Mouse (Mus musculus): ENCODE data around the gene Gsx2.

The Gsx2 gene

GRCm38 (mm10) chr5:75076326-75077050, 1.1 kb downstream of the Gsx2 start:
- DNase-seq (ENCODE audit: low spot score) = no peak

- no peak for DNase-seq (ENCODE audit: low spot score)
These were observed 1.6 kb downstream of the Gsx2 start for GRCm38 (mm10) chr5:75077051-75077380.

DNA sequence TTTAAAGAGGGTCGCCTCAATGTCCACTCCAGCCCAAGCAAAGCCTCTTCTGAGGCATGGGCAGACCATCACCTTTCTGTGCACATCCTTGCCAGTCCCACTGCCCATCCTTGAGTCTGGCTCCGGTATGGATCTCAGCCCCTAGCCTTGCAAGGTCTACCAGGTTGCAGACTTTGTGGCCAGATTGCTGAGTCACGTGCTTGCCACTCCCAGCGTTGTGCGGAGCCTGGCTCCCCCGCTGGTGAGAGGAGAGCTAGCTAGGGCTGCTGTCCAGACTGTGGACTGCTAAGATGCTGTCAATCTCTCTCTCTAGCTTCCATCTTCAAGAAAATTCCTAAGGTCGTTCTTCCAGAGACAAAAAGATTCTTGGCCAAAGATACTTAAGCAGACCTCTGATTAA, 4.2 kb downstream of the Gsx2 start:
- DNase-seq (ENCODE audit: low spot score) = peak; percentile 50

- DNase-seq (ENCODE audit: low spot score) = no peak
These were observed 7.0 kb downstream of the Gsx2 start for GRCm38 (mm10) chr5:75082439-75082838.

DNA sequence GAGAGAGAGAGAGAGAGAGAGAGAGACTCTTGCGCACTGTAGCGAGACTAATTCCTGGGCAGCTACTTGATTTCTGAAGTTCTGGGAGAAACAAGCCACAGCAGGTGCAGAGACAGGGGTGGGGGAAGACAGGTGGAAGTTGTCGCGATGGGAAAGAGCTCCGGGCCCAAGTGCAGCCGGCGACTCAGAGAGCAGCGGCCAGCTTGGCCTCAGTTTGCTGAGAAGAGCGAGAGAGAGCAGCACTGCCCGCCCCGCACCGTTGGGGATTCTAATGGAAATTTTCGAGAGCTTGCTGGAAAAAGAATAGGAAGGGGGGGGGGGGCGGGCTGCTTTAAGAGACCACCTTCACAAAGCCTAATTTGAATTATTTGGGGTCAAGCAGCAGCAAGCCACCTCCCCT, 7.7 kb downstream of the Gsx2 start:
- DNase-seq (ENCODE audit: low spot score) = no peak

DNA sequence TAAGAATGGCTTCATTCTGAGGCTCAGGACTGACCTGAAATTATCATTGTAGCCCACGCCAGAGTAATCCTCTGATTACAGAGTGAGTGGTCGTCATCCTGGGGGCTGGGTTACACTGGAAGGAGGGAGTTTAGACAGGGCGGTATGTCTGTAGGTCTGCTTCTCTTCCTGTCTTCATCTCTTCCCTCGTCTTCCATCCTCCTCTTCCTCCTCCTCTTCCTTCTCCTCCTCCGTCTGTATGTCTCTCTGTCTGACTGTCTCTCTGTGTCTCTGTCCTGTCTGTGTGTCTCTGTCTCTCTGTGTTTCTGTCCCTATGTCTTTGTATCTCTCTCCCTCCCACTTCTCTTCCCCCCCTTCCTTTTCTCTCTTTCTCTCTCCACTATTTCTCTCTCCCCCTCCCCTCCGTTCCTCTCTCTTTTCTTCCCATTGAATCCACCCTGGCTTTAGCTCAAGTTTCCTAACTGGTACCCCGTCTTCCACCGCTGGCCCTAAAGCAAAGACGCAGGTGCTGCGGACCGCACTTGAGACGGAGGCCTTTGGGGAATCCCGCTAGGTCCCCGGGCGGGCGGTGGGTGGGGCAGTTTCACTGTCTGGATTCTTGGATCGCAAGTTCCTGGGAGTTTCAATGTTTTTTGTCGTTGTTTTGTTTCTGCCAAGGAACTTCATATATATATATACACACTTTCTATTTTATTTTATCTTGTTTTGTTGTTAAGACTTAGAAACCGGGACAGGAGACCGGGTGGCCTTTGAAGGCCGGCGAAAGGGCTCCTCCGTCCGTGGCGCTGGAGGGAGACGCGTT, 8.4 kb downstream of the Gsx2 start:
- DNase-seq (ENCODE audit: low spot score) = no peak

DNA sequence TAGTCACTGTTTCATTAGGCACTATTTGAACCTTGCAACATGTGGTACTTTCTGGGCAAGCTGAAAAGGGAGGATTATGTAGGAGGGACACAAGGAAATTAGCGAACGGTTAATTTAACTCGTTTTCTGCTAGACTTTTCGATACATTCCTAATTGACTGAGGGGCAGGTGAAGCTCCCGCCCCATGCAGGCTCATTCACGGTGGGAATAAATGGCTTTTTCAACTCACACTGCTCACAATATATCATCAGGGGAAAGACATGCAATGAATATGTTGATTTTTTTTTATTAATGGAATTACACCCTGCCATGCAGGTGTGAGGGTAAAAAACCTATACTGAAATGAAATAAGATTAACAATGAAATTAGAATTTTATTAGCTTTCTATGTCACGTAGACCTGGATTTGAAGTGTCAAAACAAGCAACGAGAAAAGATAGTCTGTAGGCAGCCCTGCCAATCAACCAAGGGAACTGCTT, 9.0 kb downstream of the Gsx2 start:
- no peak for DNase-seq (ENCODE audit: low spot score)

DNA sequence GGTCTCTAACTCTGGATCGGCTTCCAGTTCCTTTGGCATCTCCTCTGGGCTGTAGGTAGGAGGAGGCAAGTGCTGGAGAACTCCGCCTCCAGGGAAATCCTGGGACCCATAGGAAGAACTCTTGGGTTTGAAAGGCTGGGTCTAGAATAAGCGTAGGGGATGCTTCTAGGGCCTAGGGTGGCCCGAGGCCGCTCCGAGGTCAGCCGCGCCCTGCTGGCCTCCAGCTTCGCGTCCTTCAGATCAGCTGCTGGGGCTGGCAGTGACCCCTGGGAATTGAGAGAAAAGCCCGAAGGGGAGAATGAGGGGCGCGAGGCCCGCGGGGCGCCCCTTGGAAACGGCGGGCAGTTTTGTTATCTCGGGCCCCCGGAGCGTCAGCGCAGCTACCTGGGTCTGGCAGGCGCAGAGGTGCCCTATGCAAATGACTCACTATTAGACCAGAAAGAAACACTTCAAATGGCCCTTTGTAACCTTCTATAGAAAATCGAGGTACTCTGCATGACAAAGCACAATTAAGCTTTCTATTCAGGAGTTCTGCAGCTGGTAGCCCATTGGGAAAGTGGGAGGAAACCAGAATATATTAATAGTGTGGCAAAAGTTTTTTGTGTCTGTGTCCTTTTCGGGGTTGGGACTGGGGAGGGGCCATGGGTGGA, 9.6 kb downstream of the Gsx2 start:
- no peak for DNase-seq (ENCODE audit: low spot score)

DNA sequence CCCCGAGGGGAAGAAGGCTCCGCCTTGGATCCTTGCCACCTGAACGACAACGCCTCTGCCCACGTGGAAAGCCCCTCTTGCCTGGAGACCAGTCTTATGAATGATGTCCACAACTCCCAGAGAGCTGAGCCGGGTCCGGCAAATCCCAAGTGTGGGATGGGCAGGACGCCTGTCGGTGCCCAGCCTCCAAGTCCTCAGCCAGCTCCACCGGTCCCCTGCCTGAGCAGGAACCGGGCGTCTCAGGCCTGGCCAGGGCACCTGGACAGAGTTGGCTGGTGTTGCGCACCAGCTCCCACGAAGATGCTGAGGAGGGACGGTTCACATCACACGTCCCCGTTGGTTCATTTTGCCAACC, 10.1 kb downstream of the Gsx2 start:
- no peak for DNase-seq (ENCODE audit: low spot score)

DNA sequence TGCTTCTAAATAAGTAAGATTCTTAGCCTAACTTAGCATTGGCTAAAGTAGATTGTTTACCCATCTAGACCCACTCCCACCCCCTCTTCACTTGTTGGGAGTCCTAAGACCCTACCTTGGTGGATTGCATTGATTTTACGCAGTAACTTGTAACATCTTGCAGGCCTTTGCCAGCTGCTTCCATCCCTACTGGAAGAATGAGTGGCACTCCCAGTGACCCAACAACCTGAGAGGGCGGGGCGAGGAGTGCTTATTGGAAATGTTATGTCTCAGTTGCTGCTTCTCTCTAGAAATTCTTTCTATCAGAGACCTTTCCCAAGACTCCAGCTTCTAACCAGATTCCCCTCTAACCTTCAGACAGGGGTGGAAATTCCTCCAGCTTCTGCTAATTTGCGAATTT, 10.5 kb downstream of the Gsx2 start:
- no peak for DNase-seq (ENCODE audit: low spot score)

- DNase-seq (ENCODE audit: low spot score) = no peak
These were observed 31.1 kb downstream of the Gsx2 start for GRCm38 (mm10) chr5:75106511-75106910.

DNA sequence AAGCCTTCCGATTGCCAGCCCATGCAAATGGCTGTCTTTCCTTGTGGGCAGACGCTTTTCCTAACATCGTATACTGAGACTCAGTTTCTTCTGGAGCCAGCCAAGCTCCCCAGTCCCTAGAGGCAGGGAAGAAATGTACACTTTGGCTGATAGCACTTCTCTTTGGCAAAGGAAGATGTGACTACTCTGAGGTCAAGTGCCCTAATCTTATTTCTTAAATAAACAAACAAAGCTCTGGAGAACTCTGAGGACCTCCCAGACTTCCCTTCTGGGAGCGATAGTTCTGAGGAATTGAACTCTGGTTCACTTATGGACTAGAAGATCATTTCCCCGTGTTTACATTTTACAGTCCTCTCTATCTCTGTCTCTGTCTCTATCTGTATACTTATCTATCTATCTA, 34.0 kb downstream of the Gsx2 start:
- no peak for DNase-seq (ENCODE audit: low spot score)

- no peak for DNase-seq (ENCODE audit: low spot score)
These were observed 36.4 kb downstream of the Gsx2 start for GRCm38 (mm10) chr5:75111781-75112180.

DNA sequence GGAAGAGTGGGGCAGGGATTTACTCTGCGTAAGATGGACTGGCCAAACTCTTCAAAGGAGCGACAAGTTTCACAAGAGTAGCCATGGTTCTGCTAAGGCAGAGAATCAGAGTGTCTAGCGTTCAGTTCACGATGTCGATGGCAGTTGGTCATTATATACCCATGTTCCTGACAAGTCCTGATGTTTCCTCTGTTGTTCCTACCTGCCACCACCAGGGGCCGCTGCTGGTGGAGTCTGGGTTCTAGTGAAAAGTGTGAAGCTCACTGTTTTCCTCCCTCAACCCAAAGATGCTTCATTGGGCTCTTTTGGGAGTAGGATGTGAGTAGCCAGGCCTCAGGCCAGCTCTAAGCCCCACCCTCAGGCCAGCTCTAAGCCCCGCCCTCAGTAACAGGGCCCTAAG, 43.4 kb downstream of the Gsx2 start:
- no peak for DNase-seq (ENCODE audit: low spot score)

DNA sequence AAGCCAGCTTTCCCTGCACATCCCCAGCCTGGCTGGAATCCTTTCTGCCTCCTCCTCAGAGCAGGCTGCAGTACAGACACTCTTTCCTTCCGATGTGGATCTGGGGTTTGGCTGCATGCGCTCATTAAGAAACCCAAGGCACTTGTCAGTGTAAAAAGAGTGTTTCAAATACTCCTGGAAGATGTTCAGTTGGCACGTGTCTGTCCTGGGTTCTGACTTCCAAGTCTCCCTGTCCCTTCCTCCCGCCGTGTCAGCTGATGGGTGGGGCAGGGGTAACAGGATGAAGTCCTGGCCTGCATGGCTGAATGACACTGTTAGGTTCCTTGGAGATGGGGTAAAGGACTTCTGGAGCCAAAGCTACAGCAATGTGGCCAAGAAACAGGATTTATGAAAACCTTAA, 46.2 kb downstream of the Gsx2 start:
- DNase-seq (ENCODE audit: low spot score) = no peak

Data from MN1 (cell line).